Mouse (Mus musculus) liver, adult 2 months (tissue): ENCODE measurements around the gene Evi5l.

Source experiments
- CTCF ChIP-seq: fragments of 200-500 bp; IDR thresholded peaks from 2 replicates; pipeline ENCODE4 v1.5.1; 2011; ENCODE audit warnings: low read depth, low read length, control low read depth
- POLR2A ChIP-seq: fragments of 200-500 bp; IDR thresholded peaks from 2 replicates; pipeline ENCODE4 v1.6.1; 2011; ENCODE audit warnings: low read length, control low read depth; ENCODE audit not compliant: insufficient read depth; ENCODE audit errors: extremely low read depth

- TF ChIP-seq CTCF (no peak), POLR2A (no peak)
These were observed 92.3 kb downstream of the Evi5l start for GRCm38 (mm10) chr8:4258678-4259077.
